Mouse (Mus musculus) MEL (cell line): ENCODE measurements around the gene Limch1. TPM values are rescaled to one million over a fixed set of nuclear protein-coding genes. Genes with fewer than 3 reads are reported as not detected.

Source experiments
- DNase-seq: peaks from one replicate; pipeline ENCODE4 v3.0.0; 2011; ENCODE audit warnings: low read depth, low spot score
- H3K27ac ChIP-seq: 2 replicates; pipeline ENCODE4 v1.5.1; 2012; ENCODE audit warnings: low read depth, mild to moderate bottlenecking, control low read depth, low read length, moderate library complexity; ENCODE audit not compliant: control insufficient read depth
- H3K27me3 ChIP-seq, 2 experiments: fragments of 150-350 bp in 1 of 2; sonication (generic) in 1 of 2; 2 replicates each; pipeline ENCODE4 v1.6.1; 2012; ENCODE audit warnings: low read length in 2 of 2, mild to moderate bottlenecking in 2 of 2, improper control_type of control experiment in 1 of 2, moderate library complexity in 1 of 2; ENCODE audit not compliant: insufficient read depth in 2 of 2, control insufficient read depth in 1 of 2
- H3K36me3 ChIP-seq, 2 experiments: 2 replicates each; pipeline ENCODE4 v1.6.1; 2012 to 2014; ENCODE audit warnings: low read length in 2 of 2, improper control_type of control experiment in 1 of 2, inconsistent platforms in 1 of 2, mild to moderate bottlenecking in 1 of 2; ENCODE audit not compliant: insufficient read depth in 2 of 2, control insufficient read depth in 1 of 2
- H3K4me1 ChIP-seq, 2 experiments: fragments of 150-350 bp in 1 of 2; sonication (generic) in 1 of 2; 2 replicates each; pipeline ENCODE4 v1.6.1; 2012; ENCODE audit warnings: low read length in 2 of 2, improper control_type of control experiment in 1 of 2, mild to moderate bottlenecking in 1 of 2; ENCODE audit not compliant: insufficient read depth in 2 of 2, control insufficient read depth in 1 of 2
- H3K4me3 ChIP-seq, 2 experiments: fragments of 150-350 bp in 1 of 2; sonication (generic) in 1 of 2; 2 replicates each; pipeline ENCODE4 v1.5.1; 2012; ENCODE audit warnings: low read depth in 2 of 2, low read length in 2 of 2, mild to moderate bottlenecking in 2 of 2, moderate library complexity in 2 of 2, control low read depth in 1 of 2, improper control_type of control experiment in 1 of 2; ENCODE audit not compliant: control insufficient read depth in 1 of 2, insufficient read depth in 1 of 2
- H3K79me2 ChIP-seq: 2 replicates; pipeline ENCODE4 v1.6.1; 2012; ENCODE audit warnings: mild to moderate bottlenecking, low read length, moderate library complexity; ENCODE audit not compliant: control insufficient read depth, poor library complexity, insufficient read depth
- H3K9ac ChIP-seq: 2 replicates; pipeline ENCODE4 v1.6.1; 2012; ENCODE audit warnings: low read depth, mild to moderate bottlenecking, control low read depth, low read length, moderate library complexity; ENCODE audit not compliant: control insufficient read depth, poor library complexity, severe bottlenecking
- H3K9me3 ChIP-seq: fragments of 150-350 bp; sonication (generic); replicated peaks from 2 replicates; pipeline ENCODE4 v1.6.1; 2012; ENCODE audit warnings: mild to moderate bottlenecking, low read length, improper control_type of control experiment, moderate library complexity; ENCODE audit not compliant: insufficient read depth
- CTCF ChIP-seq, 3 experiments: IDR thresholded peaks in 2 of 3; conservative IDR thresholded peaks in 1 of 3; 2 replicates each; pipeline ENCODE4 v1.5.1; 2011 to 2012; ENCODE audit warnings: low read length in 3 of 3, low read depth in 2 of 3, mild to moderate bottlenecking in 2 of 3, improper control_type of control experiment in 1 of 3, inconsistent platforms in 1 of 3, mixed read lengths in 1 of 3, moderate library complexity in 1 of 3; ENCODE audit not compliant: control insufficient read depth in 1 of 3, insufficient read depth in 1 of 3, poor library complexity in 1 of 3, severe bottlenecking in 1 of 3
- ELF1 ChIP-seq: IDR thresholded peaks from 2 replicates; pipeline ENCODE4 v1.6.1; 2014; ENCODE audit warnings: low read depth, mild to moderate bottlenecking, inconsistent platforms, low read length, improper control_type of control experiment, moderate library complexity
- ETS1 ChIP-seq: IDR thresholded peaks from 2 replicates; pipeline ENCODE4 v1.6.1; 2012; ENCODE audit warnings: low read depth, mild to moderate bottlenecking, inconsistent platforms, low read length, improper control_type of control experiment, moderate library complexity
- KAT2A ChIP-seq: conservative IDR thresholded peaks from 2 replicates; pipeline ENCODE4 v1.6.1; 2012; ENCODE audit warnings: low read depth, low read length, improper control_type of control experiment, inconsistent platforms
- MAX ChIP-seq: IDR thresholded peaks from 2 replicates; pipeline ENCODE4 v1.6.1; 2011; ENCODE audit warnings: low read length, improper control_type of control experiment
- MEF2A ChIP-seq: IDR thresholded peaks from 2 replicates; pipeline ENCODE4 v1.6.1; 2014; ENCODE audit warnings: low read depth, mild to moderate bottlenecking, inconsistent platforms, low read length, improper control_type of control experiment; ENCODE audit not compliant: poor library complexity, insufficient replicate concordance, severe bottlenecking; ENCODE audit errors: extremely low read depth
- MYB ChIP-seq: IDR thresholded peaks from 2 replicates; pipeline ENCODE4 v1.6.1; 2011; ENCODE audit warnings: mild to moderate bottlenecking, low read depth, low read length, improper control_type of control experiment
- MYC ChIP-seq: IDR thresholded peaks from 2 replicates; pipeline ENCODE4 v1.6.1; 2011; ENCODE audit warnings: low read depth, mild to moderate bottlenecking, low read length, improper control_type of control experiment, moderate library complexity
- NRF1 ChIP-seq: IDR thresholded peaks from 2 replicates; pipeline ENCODE4 v1.6.1; 2014; ENCODE audit warnings: low read depth, mild to moderate bottlenecking, inconsistent platforms, low read length, improper control_type of control experiment, moderate library complexity; ENCODE audit not compliant: poor library complexity, insufficient read depth, severe bottlenecking
- POLR2AphosphoS2 ChIP-seq: IDR thresholded peaks from 2 replicates; pipeline ENCODE4 v1.6.1; 2011; ENCODE audit warnings: low read length, improper control_type of control experiment
- POLR2AphosphoS5 ChIP-seq: IDR thresholded peaks from 2 replicates; pipeline ENCODE4 v1.6.1; 2012; ENCODE audit warnings: low read depth, borderline replicate concordance, mild to moderate bottlenecking, inconsistent platforms, low read length, moderate library complexity, mixed read lengths
- RAD21 ChIP-seq: IDR thresholded peaks from 2 replicates; pipeline ENCODE4 v1.6.1; 2011; ENCODE audit warnings: mild to moderate bottlenecking, low read depth, low read length, improper control_type of control experiment
- RCOR1 ChIP-seq: IDR thresholded peaks from 2 replicates; pipeline ENCODE4 v1.6.1; 2012; ENCODE audit warnings: low read depth, mild to moderate bottlenecking, inconsistent platforms, low read length, improper control_type of control experiment
- TBP ChIP-seq: IDR thresholded peaks from 2 replicates; pipeline ENCODE4 v1.8.0; 2011; ENCODE audit warnings: low read depth, low read length, improper control_type of control experiment
- TCF12 ChIP-seq: IDR thresholded peaks from 2 replicates; pipeline ENCODE4 v1.6.1; 2014; ENCODE audit warnings: low read depth, mild to moderate bottlenecking, inconsistent platforms, low read length, improper control_type of control experiment, moderate library complexity
- UBTF ChIP-seq: IDR thresholded peaks from 2 replicates; pipeline ENCODE4 v1.6.1; 2012; ENCODE audit warnings: low read depth, mild to moderate bottlenecking, inconsistent platforms, low read length, improper control_type of control experiment, moderate library complexity, borderline replicate concordance; ENCODE audit not compliant: insufficient read depth
- ZC3H11A ChIP-seq: IDR thresholded peaks from 2 replicates; pipeline ENCODE4 v1.6.1; 2012; ENCODE audit warnings: low read depth, mild to moderate bottlenecking, inconsistent platforms, low read length, improper control_type of control experiment
- ZMIZ1 ChIP-seq: IDR thresholded peaks from 2 replicates; pipeline ENCODE4 v1.6.1; 2012; ENCODE audit warnings: low read depth, mild to moderate bottlenecking, inconsistent platforms, low read length, improper control_type of control experiment, moderate library complexity
- polyA plus RNA-seq, 2 experiments: library from polyadenylated mRNA; stranded (reverse) in 1 of 2; unstranded in 1 of 2; fragments of >175 nt in 1 of 2; fragments of >200 nt in 1 of 2; gene quantifications; 2 replicates each; pipeline versions ENCODE4 v1.2.1 to v1.2.4; 2012; ENCODE audit warnings: low replicate concordance in 2 of 2, low read depth in 1 of 2; ENCODE audit not compliant: insufficient read length in 2 of 2, insufficient read depth in 1 of 2, missing spikeins in 1 of 2
- total RNA-seq: library from RNA; depleted of rRNA; stranded (reverse); fragments of 300-350 nt; gene quantifications from 2 replicates; pipeline ENCODE4 v1.2.3, GENCODE M21; 2012

Limch1 gene
- total and polyA plus RNA-seq, 3 experiments = not detected

DNA sequence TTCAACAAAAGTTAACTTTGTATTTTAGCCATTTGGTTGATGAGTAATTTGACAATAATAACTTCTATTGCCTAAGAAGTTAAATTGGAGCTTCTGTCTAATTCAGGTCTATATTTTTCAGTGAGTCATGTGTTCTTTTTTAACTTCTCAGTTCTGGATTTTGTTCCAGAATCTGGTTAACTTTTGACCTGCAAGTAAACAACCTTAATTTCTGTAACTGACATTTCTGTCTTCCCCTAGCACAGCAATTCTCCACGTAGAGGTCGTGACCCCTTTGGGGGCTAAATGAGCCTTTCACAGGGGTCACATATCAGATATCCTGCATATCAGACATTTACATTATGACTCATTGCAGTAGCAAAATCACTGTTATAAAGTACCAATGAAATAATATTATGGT lies 221.5 kb downstream of the Limch1 start:
- Histone ChIP-seq H3K79me2 (no peaks in the 10 kb centered on the region), H3K4me1 (no peaks in the 10 kb centered on the region), H3K9ac (no peak overlapping the region), H3K9me3 (no peaks in the 10 kb centered on the region), H3K27me3 (no peaks in the 10 kb centered on the region), H3K4me3 (no peak overlapping the region), H3K36me3 (no peaks in the 10 kb centered on the region), H3K27ac (no peak overlapping the region)
- no peak for TF ChIP-seq ZC3H11A
- no peak for TF ChIP-seq KAT2A
- DNase-seq = no peak

- no peak for TF ChIP-seq MYB
- H3K9ac ChIP-seq = no peak overlapping the region
- no peak overlapping the region for H3K27ac ChIP-seq
- H3K36me3 ChIP-seq = no peaks in the 10 kb centered on the region
- no peak for DNase-seq
- no peaks in the 10 kb centered on the region for H3K4me1 ChIP-seq
- H3K27me3 ChIP-seq = no peaks in the 10 kb centered on the region
- no peak overlapping the region for H3K4me3 ChIP-seq
- H3K9me3 ChIP-seq = no peaks in the 10 kb centered on the region
- H3K79me2 ChIP-seq = no peaks in the 10 kb centered on the region
These were observed 222.0 kb downstream of the Limch1 start for GRCm38 (mm10) chr5:66967646-66968045.

DNA sequence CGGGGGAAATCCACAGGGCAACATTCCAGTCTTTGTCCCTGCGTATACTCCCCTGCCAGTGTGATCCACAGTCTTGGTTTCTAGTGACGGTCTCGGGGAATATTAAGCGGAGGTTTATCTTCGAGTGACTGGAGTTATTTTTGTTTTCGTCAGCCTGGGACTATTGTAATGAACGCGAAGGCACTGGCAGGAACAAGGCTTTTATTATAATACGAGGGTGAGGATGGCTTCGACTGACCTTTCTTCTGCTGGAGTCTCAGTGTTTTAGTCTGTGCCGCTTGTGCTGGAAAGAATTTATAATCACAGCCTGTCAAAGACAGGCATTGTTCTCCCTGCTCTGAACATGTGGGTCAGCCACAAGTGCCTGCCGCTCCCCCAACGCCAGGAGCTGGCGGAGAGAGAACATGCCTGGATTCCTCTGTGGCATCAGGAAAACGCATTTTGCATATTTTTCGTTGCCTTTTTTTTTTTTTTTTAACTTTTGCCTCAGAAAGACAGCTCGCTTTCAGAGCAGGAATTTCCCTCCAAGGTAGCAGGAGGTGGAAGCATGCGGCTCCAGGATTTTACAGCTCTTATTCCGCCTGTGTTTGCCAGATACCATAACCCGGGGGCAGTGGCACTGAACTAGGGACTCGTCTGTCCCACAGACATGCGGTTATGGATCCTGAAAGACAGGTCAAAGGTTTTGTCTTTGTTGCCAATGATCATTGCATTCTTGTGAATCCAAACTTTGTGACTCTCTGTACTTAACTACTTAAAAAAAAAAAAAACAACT lies 222.6 kb downstream of the Limch1 start:
- no peaks in the 10 kb centered on the region for H3K27me3 ChIP-seq
- H3K79me2 ChIP-seq = no peaks in the 10 kb centered on the region
- H3K9ac ChIP-seq = no peak overlapping the region
- TF ChIP-seq NRF1 = no peak
- DNase-seq = no peak
- no peaks in the 10 kb centered on the region for H3K36me3 ChIP-seq
- H3K4me1 ChIP-seq = no peaks in the 10 kb centered on the region
- H3K27ac ChIP-seq = no peak overlapping the region
- no peaks in the 10 kb centered on the region for H3K9me3 ChIP-seq
- no peak overlapping the region for H3K4me3 ChIP-seq

DNA sequence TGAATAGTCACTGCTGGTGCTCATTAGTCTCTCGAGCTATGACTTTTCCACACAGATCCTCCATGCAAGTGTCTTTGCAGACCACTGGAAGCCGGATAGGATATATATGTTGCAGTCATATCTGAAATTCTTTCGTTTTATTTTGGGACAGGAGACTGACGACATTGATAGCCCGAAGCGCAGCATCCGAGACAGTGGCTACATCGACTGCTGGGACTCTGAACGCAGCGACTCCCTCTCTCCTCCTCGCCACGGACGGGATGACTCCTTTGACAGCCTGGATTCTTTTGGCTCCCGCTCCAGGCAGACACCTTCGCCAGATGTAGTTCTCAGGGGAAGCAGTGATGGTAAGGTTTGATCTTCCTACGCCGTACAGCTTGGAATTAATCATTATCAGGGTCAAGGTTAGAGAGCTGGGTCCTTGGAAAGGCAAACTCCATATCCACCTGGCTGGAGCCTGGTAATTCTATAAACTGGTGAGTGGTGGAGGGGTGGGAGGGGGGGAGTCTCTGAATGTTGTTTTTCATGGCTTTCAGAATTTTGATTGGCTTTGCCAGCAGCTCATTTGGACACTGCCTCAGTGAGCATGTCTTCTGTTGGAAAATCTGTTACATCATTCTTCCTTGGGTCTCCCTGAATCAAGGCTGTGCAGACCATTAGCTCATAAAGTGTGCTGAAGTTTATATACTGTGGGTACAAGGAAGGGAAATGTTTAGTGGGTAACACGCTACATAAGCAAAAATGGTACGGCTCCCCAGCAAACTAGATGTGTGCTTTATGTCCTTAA lies 223.5 kb downstream of the Limch1 start:
- Histone ChIP-seq H3K79me2 (no peaks in the 10 kb centered on the region), H3K4me1 (no peaks in the 10 kb centered on the region), H3K4me3 (no peak overlapping the region), H3K36me3 (no peaks in the 10 kb centered on the region), H3K9ac (no peak overlapping the region), H3K9me3 (no peaks in the 10 kb centered on the region), H3K27ac (no peak overlapping the region), H3K27me3 (no peaks in the 10 kb centered on the region)
- no peak for DNase-seq
- TF ChIP-seq CTCF (IDR thresholded peaks at IDR 0.05 in 2 of 3, conservative IDR thresholded peaks at IDR 0.05 in 1 of 3; ENCODE audit: control insufficient read depth in 1 of 3, insufficient read depth in 1 of 3, low read depth in 2 of 3, low read length in 3 of 3, poor library complexity in 1 of 3, severe bottlenecking in 1 of 3) = no peak
- no peak for TF ChIP-seq UBTF
- no peak for TF ChIP-seq RAD21
- no peak for TF ChIP-seq POLR2AphosphoS2
- no peak for TF ChIP-seq ETS1
- no peak for TF ChIP-seq TBP
- TF ChIP-seq POLR2AphosphoS5 = no peak
- TF ChIP-seq TCF12 = no peak
- no peak for TF ChIP-seq MEF2A
- TF ChIP-seq RCOR1 = no peak
- TF ChIP-seq ELF1 = no peak
- no peak for TF ChIP-seq MYC
- TF ChIP-seq ZC3H11A = no peak
- no peak for TF ChIP-seq ZMIZ1
- no peak for TF ChIP-seq MAX
